Mouse (Mus musculus) ES-CJ7 (cell line): ENCODE data around the gene Syt10.

ENCODE experiments used
- DNase-seq: peaks from one replicate; pipeline ENCODE4 v3.0.0; 2011; ENCODE audit warnings: low read depth, low spot score

Syt10 gene

GRCm38 (mm10) chr15:89841364-89842017 lies at the start of gene Syt10:
Syt10 (minus strand) TSS chr15:89841860.
- peak; percentile 34 for DNase-seq

GRCm38 (mm10) chr15:89883799-89884198 lies 42.1 kb upstream of the Syt10 start:
- DNase-seq = no peak

- no peak for DNase-seq
These were observed 37.3 kb upstream of the Syt10 start for GRCm38 (mm10) chr15:89878981-89879380.

GRCm38 (mm10) chr15:89816098-89816497 lies 25.6 kb downstream of the Syt10 start:
- DNase-seq = no peak

- DNase-seq = no peak
These were observed 37.2 kb downstream of the Syt10 start for GRCm38 (mm10) chr15:89804478-89804877.

GRCm38 (mm10) chr15:89779928-89780327 lies 61.7 kb downstream of the Syt10 start:
- DNase-seq = no peak

- DNase-seq = peak; percentile 52
These were observed 75.6 kb downstream of the Syt10 start for GRCm38 (mm10) chr15:89766016-89766415.

- no peak for DNase-seq
These were observed 108.0 kb downstream of the Syt10 start for GRCm38 (mm10) chr15:89733611-89734010.
